Mouse (Mus musculus): ENCODE results near the gene Gm49486.

- peak; percentile 86 for TF ChIP-seq CTCF (conservative IDR thresholded peaks at IDR 0.05; ENCODE audit: low read length)
- no peak for TF ChIP-seq POU5F1 (IDR thresholded peaks at IDR 0.05; ENCODE audit: borderline replicate concordance, low read length)
- no peak for TF ChIP-seq NANOG (IDR thresholded peaks at IDR 0.05; ENCODE audit: borderline replicate concordance, low read length)
Observed at GRCm38 (mm10) chr15:79243234-79244042, 14.2 kb downstream of the Gm49486 start.

Data from E14TG2a.4 (cell line).